Mouse (Mus musculus): ENCODE data around the gene Tmem100. TPM values are rescaled to one million over a fixed set of nuclear protein-coding genes. Genes with fewer than 3 reads are reported as not detected.

The Tmem100 gene
- polyA plus RNA-seq, 1 experiment from 2014 or later, result 23.5 TPM

DNA sequence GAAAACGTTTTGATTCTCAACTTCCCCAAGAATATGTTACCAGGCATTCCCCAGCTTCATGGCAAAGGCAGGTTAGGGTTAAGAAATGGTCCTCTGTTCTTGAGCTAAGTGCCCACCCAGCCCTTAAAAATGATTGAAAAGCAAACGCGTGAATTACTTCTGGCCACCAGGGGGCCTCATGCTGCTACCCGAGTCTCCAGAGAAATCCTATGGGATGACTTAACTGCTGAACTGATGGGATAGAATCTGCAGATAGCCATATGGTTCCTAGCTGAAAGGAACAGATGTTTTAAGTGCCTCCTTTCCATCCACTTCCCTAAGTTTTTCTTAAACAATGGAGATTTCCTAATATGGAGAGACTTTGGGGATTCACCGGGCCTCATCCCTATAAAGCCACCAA lies 7.9 kb downstream of the Tmem100 start:
- WGBS, result 17% methylated on average over 5 of the region's 5 CpGs
- no peaks in the 10 kb centered on the region for H3K9me3 ChIP-seq
- no peaks in the 10 kb centered on the region for H3K4me1 ChIP-seq
- no peak overlapping the region for H3K4me3 ChIP-seq
- peaks cover 6% of the 10 kb centered on the region; the same call in 1 of the 2 replicates for H3K36me3 ChIP-seq
- ATAC-seq (ENCODE audit: insufficient number of reproducible peaks, low FRiP score, low TSS enrichment, low read depth), result no peak
- H3K27me3 ChIP-seq, result no peaks in the 10 kb centered on the region
- H3K4me2 ChIP-seq, result no peak overlapping the region
- H3K27ac ChIP-seq, result no peak overlapping the region
- H3K9ac ChIP-seq, result no peak overlapping the region

DNA sequence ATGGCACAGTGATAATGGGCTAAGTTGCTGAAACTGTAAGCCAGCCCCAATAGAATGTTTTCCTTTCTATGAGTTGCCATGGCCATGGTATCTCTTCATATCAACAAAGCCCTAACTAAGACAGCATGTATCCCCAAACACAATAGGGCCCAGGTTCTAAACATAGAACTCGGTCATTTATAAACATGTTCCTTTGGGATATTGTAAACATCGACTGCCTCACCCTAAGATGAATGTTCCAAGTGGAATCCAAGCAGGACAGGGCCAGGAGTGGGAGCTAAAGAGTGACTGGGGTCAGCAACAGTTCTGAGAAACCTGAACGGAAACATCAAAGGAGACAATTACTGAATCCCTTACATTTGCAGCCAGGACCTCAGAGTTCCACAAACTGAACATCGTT lies 14.3 kb downstream of the Tmem100 start:
- no peak overlapping the region for H3K27ac ChIP-seq
- no peak for ATAC-seq (ENCODE audit: insufficient number of reproducible peaks, low FRiP score, low TSS enrichment, low read depth)
- peaks cover 5% of the 10 kb centered on the region; the same call in 1 of the 2 replicates for H3K4me1 ChIP-seq
- WGBS, result 79% methylated on average over 4 of the region's 4 CpGs
- no peaks in the 10 kb centered on the region for H3K36me3 ChIP-seq
- H3K4me2 ChIP-seq, result no peak overlapping the region
- no peak overlapping the region for H3K4me3 ChIP-seq
- H3K9ac ChIP-seq, result no peak overlapping the region
- no peaks in the 10 kb centered on the region for H3K9me3 ChIP-seq
- 0 out of 2 replicates have a peak, but pooled peaks cover 2% of the 10 kb centered on the region for H3K27me3 ChIP-seq

DNA sequence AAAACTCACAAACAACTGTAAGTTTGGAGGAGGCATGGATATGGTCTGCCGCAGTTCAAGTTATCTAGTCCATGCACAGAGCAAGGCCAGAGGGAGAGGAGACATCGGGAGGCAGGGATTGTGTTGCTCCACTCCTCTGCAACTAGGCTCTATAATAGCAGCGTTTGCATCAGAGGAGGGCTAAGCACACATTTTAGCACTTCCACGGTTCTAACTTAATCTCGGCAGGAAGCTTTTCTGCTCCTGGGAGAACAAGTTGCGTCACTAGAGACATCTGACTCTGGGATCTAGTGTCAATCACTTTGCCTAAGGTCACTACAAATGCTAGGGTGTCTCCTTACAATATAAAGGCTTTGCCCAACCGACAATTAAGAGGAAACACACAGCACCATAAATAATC lies 16.1 kb downstream of the Tmem100 start:
- Histone ChIP-seq H3K9ac (no peak overlapping the region), H3K36me3 (no peaks in the 10 kb centered on the region), H3K27me3 (0 out of 2 replicates have a peak, but pooled peaks cover 2% of the 10 kb centered on the region), H3K4me3 (no peak overlapping the region), H3K27ac (no peak overlapping the region), H3K4me2 (no peak overlapping the region), H3K9me3 (no peaks in the 10 kb centered on the region), H3K4me1 (peaks cover 5% of the 10 kb centered on the region; the same call in 1 of the 2 replicates)
- 31% methylated on average over 7 of the region's 7 CpGs for WGBS
- no peak for ATAC-seq (ENCODE audit: insufficient number of reproducible peaks, low FRiP score, low TSS enrichment, low read depth)

DNA sequence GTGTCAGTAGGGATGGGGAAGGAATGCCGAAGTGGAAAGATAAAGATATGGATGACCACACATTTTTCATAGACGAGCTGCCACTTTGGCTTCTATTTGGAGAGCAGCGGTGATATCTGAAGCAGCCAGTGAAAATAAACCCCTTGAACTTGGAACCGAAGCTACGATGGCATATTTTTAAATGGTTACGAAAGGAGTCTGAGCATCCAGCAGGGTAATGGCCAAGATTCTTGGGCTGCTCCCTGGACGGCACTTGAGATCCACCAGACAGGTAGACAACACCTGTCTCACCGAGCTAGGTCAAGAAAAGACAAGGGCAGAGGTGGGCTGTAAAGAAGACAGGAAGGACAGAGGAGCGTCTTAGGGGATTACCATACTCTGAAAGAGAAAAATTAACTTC lies 17.1 kb downstream of the Tmem100 start:
- no peaks in the 10 kb centered on the region for H3K9me3 ChIP-seq
- no peaks in the 10 kb centered on the region for H3K36me3 ChIP-seq
- WGBS, result 69% methylated on average over 9 of the region's 9 CpGs
- no peak for ATAC-seq (ENCODE audit: insufficient number of reproducible peaks, low FRiP score, low TSS enrichment, low read depth)
- 0 out of 2 replicates have a peak, but pooled peaks cover 2% of the 10 kb centered on the region for H3K27me3 ChIP-seq
- H3K4me1 ChIP-seq, result peaks cover 5% of the 10 kb centered on the region; the same call in 1 of the 2 replicates
- H3K9ac ChIP-seq, result no peak overlapping the region
- H3K27ac ChIP-seq, result no peak overlapping the region
- no peak overlapping the region for H3K4me2 ChIP-seq
- no peak overlapping the region for H3K4me3 ChIP-seq

DNA sequence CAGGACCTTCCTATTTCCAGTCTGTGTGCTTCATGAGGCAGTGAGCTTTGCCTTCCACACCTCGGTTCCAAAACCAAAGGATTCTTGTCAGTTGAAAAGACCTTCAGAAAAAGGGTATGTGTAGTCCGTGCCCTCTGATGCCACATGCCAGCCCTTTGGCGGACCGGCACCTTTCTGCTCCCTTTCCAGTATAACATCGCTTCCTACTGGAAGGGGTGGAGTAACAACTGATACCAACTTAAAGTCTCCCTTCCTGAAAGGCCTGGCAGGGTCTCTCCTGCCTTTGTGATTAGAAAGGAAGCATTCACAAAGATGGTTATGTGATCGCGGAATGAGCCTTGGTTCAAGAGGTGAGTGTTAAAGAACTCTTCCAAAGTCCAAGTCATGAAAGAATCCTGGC lies 19.9 kb downstream of the Tmem100 start:
- 85% methylated on average over 7 of the region's 7 CpGs for WGBS
- Histone ChIP-seq H3K27ac (no peak overlapping the region), H3K36me3 (no peaks in the 10 kb centered on the region), H3K9me3 (no peaks in the 10 kb centered on the region), H3K4me3 (no peak overlapping the region), H3K27me3 (0 out of 2 replicates have a peak, but pooled peaks cover 2% of the 10 kb centered on the region), H3K4me1 (peaks cover 8% of the 10 kb centered on the region), H3K9ac (no peak overlapping the region), H3K4me2 (no peak overlapping the region)
- ATAC-seq (ENCODE audit: insufficient number of reproducible peaks, low FRiP score, low TSS enrichment, low read depth), result no peak

DNA sequence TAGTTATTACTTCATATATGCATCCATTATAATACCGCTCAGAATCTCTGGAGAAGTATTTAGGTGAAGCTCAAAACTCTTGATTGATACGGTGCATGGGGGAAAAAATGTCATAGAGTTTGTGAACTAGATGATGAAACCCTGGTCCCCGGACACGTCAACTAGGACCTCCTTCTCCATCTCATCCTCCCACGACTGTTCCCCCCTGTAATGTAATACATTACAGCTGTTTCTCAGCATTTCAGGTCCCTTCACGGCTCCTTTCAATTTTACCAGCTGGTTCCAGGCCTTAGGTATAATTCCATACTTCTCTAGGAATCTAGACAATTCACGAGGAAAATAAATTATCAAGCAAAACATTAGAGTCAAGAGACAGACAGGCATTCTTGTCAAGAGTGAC lies 22.6 kb downstream of the Tmem100 start:
- no peak overlapping the region for H3K4me2 ChIP-seq
- H3K4me3 ChIP-seq, result no peak overlapping the region
- H3K36me3 ChIP-seq, result no peaks in the 10 kb centered on the region
- no peak for ATAC-seq (ENCODE audit: insufficient number of reproducible peaks, low FRiP score, low TSS enrichment, low read depth)
- no peaks in the 10 kb centered on the region for H3K27me3 ChIP-seq
- H3K9ac ChIP-seq, result no peak overlapping the region
- H3K4me1 ChIP-seq, result peaks cover 8% of the 10 kb centered on the region
- H3K9me3 ChIP-seq, result no peaks in the 10 kb centered on the region
- WGBS, result 40% methylated on average over 7 of the region's 7 CpGs
- no peak overlapping the region for H3K27ac ChIP-seq

DNA sequence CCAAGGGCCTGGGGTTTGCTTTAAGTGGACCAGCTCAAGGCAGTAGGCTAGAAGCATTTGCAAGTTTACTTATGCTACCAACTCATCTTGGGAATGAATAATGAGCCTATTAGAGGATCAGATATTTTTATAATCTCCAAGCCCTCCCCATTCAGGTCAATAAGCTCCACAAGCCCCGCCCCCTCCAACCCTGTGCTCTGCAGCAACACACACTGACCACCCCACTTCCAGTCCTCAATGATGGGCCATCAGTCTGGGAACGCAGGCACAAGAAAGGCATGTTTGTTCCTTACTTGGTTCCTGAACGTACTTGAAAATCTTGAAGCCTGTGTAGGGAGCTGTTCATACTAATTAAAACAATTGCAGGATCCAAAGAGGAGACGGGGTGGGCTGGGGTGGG lies 23.7 kb downstream of the Tmem100 start:
- no peak overlapping the region for H3K9ac ChIP-seq
- peaks cover 3% of the 10 kb centered on the region; the same call in 1 of the 2 replicates for H3K4me1 ChIP-seq
- H3K4me3 ChIP-seq, result no peak overlapping the region
- no peak overlapping the region for H3K27ac ChIP-seq
- no peak overlapping the region for H3K4me2 ChIP-seq
- ATAC-seq (ENCODE audit: insufficient number of reproducible peaks, low FRiP score, low TSS enrichment, low read depth), result no peak
- no peaks in the 10 kb centered on the region for H3K9me3 ChIP-seq
- WGBS, result 57% methylated on average over 4 of the region's 4 CpGs
- no peaks in the 10 kb centered on the region for H3K36me3 ChIP-seq
- H3K27me3 ChIP-seq, result no peaks in the 10 kb centered on the region

DNA sequence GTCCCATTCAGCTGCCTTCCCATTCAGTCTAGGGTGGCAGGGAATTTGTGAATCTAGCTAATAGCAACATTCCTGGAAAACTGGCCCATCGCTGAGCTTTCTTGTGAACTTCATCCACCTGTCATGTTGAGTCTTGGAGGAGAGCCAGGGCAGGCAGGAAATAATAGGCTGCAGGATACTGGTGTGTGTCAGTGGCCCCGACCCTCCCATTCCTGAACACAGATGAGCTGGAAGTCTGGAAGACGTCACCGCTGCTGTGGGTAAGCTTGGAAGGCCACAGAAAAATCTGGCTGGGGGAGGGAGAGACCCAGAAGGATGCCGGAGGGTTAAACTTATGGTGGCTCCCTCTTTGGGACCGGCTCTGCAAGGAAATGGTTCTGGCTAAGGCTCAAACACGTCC lies 24.3 kb downstream of the Tmem100 start:
- no peak overlapping the region for H3K9ac ChIP-seq
- peaks cover 3% of the 10 kb centered on the region; the same call in 1 of the 2 replicates for H3K4me1 ChIP-seq
- 23% methylated on average over 7 of the region's 7 CpGs for WGBS
- H3K27ac ChIP-seq, result no peak overlapping the region
- ATAC-seq (ENCODE audit: insufficient number of reproducible peaks, low FRiP score, low TSS enrichment, low read depth), result peak; percentile 69; the same call in 1 of the 2 replicates
- no peaks in the 10 kb centered on the region for H3K27me3 ChIP-seq
- no peak overlapping the region for H3K4me2 ChIP-seq
- no peaks in the 10 kb centered on the region for H3K9me3 ChIP-seq
- H3K36me3 ChIP-seq, result no peaks in the 10 kb centered on the region
- H3K4me3 ChIP-seq, result no peak overlapping the region

DNA sequence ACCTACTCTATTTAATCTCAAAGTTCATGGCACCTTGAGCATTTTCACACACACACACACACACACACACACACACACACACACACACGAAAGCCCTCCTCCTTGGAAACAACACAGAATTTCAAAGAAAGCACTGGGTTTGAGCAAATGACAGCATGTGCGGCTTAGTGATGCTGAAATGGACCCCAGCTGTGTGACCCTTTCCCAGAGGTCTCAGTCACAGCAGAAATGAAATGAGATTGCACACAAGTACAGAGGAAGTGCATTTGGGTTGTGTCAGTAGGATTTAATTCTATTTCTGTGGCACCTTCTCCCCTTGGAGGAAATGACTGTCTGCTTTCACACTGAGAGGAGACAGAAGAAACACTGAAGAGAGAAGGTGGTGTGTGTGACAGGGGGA lies 26.9 kb downstream of the Tmem100 start:
- WGBS, result 49% methylated on average over 2 of the region's 2 CpGs
- no peaks in the 10 kb centered on the region for H3K36me3 ChIP-seq
- H3K9ac ChIP-seq, result no peak overlapping the region
- no peak overlapping the region for H3K4me3 ChIP-seq
- ATAC-seq (ENCODE audit: insufficient number of reproducible peaks, low FRiP score, low TSS enrichment, low read depth), result no peak
- H3K27ac ChIP-seq, result no peak overlapping the region
- H3K4me1 ChIP-seq, result peaks cover 3% of the 10 kb centered on the region; the same call in 1 of the 2 replicates
- no peaks in the 10 kb centered on the region for H3K27me3 ChIP-seq
- H3K9me3 ChIP-seq, result no peaks in the 10 kb centered on the region
- H3K4me2 ChIP-seq, result no peak overlapping the region

DNA sequence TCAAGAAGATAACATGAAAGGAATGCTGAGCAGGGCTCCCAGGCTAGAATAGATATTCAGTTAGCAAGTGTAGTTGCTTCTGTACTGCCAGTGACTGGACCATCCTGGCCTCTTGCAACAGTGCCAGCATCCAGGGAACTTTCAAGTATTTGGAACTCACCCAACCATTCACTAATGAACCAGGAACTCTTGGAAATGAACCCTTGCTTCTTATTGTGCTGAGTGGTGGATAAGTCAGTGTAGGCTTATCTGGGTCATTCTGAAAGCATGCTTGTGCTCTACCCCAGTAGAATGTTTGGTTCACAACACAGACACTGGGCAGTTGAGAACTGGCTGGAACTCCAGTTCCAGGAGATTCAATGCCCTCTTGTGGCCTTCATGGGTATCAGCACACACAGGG lies 29.1 kb downstream of the Tmem100 start:
- H3K27me3 ChIP-seq, result no peaks in the 10 kb centered on the region
- H3K9me3 ChIP-seq, result no peaks in the 10 kb centered on the region
- H3K27ac ChIP-seq, result no peak overlapping the region
- H3K4me3 ChIP-seq, result no peak overlapping the region
- no peak overlapping the region for H3K4me2 ChIP-seq
- ATAC-seq (ENCODE audit: insufficient number of reproducible peaks, low FRiP score, low TSS enrichment, low read depth), result no peak
- H3K4me1 ChIP-seq, result peaks cover 3% of the 10 kb centered on the region; the same call in 1 of the 2 replicates
- no peak overlapping the region for H3K9ac ChIP-seq
- no peaks in the 10 kb centered on the region for H3K36me3 ChIP-seq

DNA sequence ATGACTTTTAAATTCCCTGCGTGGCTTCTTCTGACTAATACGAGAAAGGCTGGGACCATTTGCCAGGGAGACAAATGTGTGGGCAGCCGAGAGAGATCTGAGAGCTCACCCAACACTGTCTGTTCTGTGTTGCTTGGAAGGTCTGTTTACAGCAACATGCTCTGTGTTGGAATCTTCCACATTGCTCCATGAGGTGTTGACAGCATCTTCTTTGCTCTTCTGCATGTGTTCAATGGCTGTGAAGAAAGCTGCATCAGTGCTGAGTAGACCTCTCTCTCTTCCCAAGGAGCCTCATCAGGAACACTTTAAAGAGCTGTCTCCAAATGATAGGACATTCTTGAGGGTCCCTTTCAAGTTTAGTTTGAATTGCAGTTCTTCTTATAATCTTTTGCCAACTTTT lies 32.5 kb downstream of the Tmem100 start:
- no peak overlapping the region for H3K4me2 ChIP-seq
- H3K36me3 ChIP-seq, result no peaks in the 10 kb centered on the region
- no peaks in the 10 kb centered on the region for H3K4me1 ChIP-seq
- no peak for ATAC-seq (ENCODE audit: insufficient number of reproducible peaks, low FRiP score, low TSS enrichment, low read depth)
- H3K9ac ChIP-seq, result no peak overlapping the region
- no peaks in the 10 kb centered on the region for H3K27me3 ChIP-seq
- no peak overlapping the region for H3K4me3 ChIP-seq
- H3K27ac ChIP-seq, result no peak overlapping the region
- no peaks in the 10 kb centered on the region for H3K9me3 ChIP-seq
- 55% methylated on average over 3 of the region's 3 CpGs for WGBS

DNA sequence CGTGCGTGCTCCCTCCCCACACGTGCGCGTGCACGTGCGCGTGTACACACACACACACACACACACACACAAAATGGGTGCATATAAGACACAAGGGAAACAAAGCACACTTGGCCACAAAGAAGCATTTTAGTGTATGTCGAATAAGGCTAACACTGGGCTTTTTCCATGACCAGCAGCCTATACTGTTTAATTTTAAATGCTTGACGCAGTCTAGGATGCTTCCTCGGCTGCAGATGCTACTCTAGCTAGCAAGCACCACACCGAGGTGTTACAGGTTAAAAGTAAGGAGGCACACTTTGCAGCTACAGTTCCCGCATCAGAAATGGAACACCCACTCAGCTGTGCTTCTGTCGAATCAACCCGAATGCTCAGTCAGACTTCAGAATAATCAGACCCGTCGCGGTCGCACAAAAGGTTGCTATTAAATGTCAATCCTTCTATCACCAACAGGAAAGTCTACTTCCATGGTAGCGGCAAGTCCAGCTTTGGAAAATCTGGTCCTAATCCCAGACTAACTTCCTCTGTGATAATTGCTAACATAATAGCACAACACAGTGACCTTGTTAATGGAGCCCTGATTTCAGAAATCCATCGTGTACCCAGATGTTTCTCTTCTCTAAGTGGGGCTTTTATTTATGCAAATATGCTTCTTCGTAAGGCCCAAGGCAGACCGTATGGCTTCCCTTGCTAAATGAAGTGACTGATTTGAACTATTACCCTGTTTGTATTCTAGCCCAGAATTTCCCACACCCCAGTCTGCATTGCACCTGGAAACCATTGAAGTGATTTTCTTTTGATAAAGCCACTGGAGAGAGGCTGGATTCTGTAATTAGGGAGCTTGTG lies 36.5 kb downstream of the Tmem100 start:
- H3K4me3 ChIP-seq, result no peak overlapping the region
- no peak for ATAC-seq (ENCODE audit: insufficient number of reproducible peaks, low FRiP score, low TSS enrichment, low read depth)
- no peaks in the 10 kb centered on the region for H3K27me3 ChIP-seq
- no peaks in the 10 kb centered on the region for H3K36me3 ChIP-seq
- no peaks in the 10 kb centered on the region for H3K4me1 ChIP-seq
- no peaks in the 10 kb centered on the region for H3K9me3 ChIP-seq
- H3K4me2 ChIP-seq, result no peak overlapping the region
- H3K9ac ChIP-seq, result no peak overlapping the region
- H3K27ac ChIP-seq, result no peak overlapping the region
- 61% methylated on average over 23 of the region's 23 CpGs for WGBS
